Mouse (Mus musculus): ENCODE data around the gene Acvr1b. TPM values are rescaled to one million over a fixed set of nuclear protein-coding genes. Genes with fewer than 3 reads are reported as not detected.

The Acvr1b gene
- polyA plus RNA-seq, 1 experiment from 2014 or later: 30.4 TPM

DNA sequence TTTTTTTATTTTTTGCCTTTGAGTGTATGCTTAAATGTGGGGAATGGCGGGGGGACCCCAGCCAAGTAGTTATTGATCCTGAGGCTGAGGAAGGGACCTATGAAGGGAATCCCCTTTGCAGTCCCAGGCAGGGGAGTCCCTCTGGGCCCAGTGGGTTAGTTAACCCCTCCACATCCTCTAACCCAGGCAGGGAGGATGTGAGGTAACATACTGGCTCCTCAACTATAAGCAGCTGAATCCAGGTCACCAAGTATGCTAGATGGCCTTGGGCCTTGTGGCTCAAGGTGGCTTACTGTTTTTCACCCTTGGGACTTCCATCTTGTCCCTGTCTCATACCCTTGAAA, 73.3 kb downstream of the Acvr1b start:
- DNase-seq (no peak), ATAC-seq (ENCODE audit: low FRiP score, low TSS enrichment) (no peak)
- H3K27me3 ChIP-seq (ENCODE audit: control insufficient read depth, insufficient read depth, low read length): no peaks in the 10 kb centered on the region
- no peak overlapping the region; the same call in 1 of the 2 replicates for H3K27ac ChIP-seq (replicated peaks; ENCODE audit: low read depth, low read length)
- 78% methylated on average over 1 of the region's 1 CpGs for WGBS
- no peaks in the 10 kb centered on the region for H3K9me3 ChIP-seq (ENCODE audit: control insufficient read depth, low read length)
- H3K4me2 ChIP-seq (ENCODE audit: low read length): peak overlapping the region; percentile 73
- no peaks in the 10 kb centered on the region for H3K36me3 ChIP-seq (ENCODE audit: control insufficient read depth, insufficient read depth, low read length)
- H3K4me3 ChIP-seq (replicated peaks; ENCODE audit: low read depth, low read length): no peak overlapping the region
- 0 out of 2 replicates have a peak, but pooled peaks cover 8% of the 10 kb centered on the region for H3K4me1 ChIP-seq (ENCODE audit: control insufficient read depth, insufficient read depth, low read length)
- no peak overlapping the region; the same call in 1 of the 2 replicates for H3K9ac ChIP-seq (replicated peaks; ENCODE audit: low read length)

DNA sequence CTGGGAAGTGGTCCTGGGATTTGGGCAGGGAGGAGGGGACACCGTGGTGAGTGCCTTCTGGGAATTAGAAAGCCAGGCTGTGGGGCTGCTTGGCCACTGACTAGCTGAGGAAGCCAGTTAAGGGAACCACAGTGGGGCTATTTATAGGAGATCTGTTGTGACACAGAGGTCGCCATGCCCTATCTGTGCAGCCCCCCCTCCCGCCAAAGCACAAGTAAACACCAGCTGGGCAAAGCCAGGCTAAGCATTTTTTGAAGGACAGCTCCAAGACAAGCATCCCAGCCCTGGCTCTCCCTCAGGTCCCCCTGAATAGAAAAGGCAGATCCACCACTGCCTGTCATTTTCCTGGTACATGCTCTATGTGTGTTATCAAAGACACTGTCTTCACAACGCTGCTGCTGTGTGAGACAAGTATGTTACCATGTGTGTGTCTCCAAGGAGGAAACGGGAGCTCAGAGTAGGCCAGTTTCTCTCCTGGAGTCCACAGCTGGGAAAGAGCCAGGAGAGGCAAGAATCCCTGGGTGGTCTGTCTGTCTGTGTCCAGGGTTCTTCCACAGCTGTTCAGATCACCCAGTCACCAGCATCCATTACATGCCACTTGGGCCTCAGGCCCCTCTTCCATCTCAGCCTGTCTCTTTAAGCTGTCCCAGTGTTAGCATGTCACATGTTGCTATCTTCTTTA, 74.3 kb downstream of the Acvr1b start:
- Histone ChIP-seq H3K36me3 (ENCODE audit: control insufficient read depth, insufficient read depth, low read length) (no peaks in the 10 kb centered on the region), H3K27me3 (ENCODE audit: control insufficient read depth, insufficient read depth, low read length) (no peaks in the 10 kb centered on the region), H3K4me3 (replicated peaks; ENCODE audit: low read depth, low read length) (no peak overlapping the region), H3K4me2 (ENCODE audit: low read length) (no peak overlapping the region), H3K4me1 (ENCODE audit: control insufficient read depth, insufficient read depth, low read length) (0 out of 2 replicates have a peak, but pooled peaks cover 8% of the 10 kb centered on the region), H3K27ac (replicated peaks; ENCODE audit: low read depth, low read length) (no peak overlapping the region), H3K9ac (replicated peaks; ENCODE audit: low read length) (no peak overlapping the region), H3K9me3 (ENCODE audit: control insufficient read depth, low read length) (no peaks in the 10 kb centered on the region)
- 70% methylated on average over 5 of the region's 5 CpGs for WGBS
- ATAC-seq (ENCODE audit: low FRiP score, low TSS enrichment) (no peak), DNase-seq (no peak)

DNA sequence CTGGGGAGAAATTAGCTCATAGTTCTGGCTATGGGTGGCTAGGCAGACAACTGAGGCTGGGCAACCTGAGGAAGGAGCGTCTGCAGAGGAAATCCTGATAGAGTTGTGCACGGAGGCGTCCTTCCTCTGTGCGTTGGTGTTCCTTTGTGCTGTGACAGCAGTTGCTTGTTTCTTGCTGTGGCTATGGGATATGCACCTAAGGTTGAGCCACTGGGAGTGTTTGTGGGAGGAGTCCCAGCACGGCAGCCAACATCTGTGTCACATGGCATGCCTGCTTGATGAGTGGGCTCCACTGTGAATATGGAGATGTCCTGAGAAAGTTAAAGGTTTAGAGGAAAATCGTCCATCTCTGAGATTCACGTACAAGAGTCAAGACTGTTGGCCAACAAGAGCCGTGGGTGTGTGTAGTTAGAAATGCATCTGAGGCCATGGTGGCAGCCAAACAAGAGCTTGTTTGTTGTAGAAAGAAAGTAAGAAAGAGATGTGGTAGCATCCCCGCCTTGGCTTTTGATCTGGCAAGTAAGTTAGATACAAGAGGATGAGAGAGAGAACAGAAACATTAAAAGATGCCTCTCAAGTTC, 76.4 kb downstream of the Acvr1b start:
- ATAC-seq (ENCODE audit: low FRiP score, low TSS enrichment) (no peak), DNase-seq (no peak)
- H3K9ac ChIP-seq (replicated peaks; ENCODE audit: low read length): no peak overlapping the region
- H3K27me3 ChIP-seq (ENCODE audit: control insufficient read depth, insufficient read depth, low read length): no peaks in the 10 kb centered on the region
- no peaks in the 10 kb centered on the region for H3K36me3 ChIP-seq (ENCODE audit: control insufficient read depth, insufficient read depth, low read length)
- no peak overlapping the region for H3K4me3 ChIP-seq (replicated peaks; ENCODE audit: low read depth, low read length)
- WGBS: 88% methylated on average over 9 of the region's 9 CpGs
- no peak overlapping the region for H3K27ac ChIP-seq (replicated peaks; ENCODE audit: low read depth, low read length)
- 0 out of 2 replicates have a peak, but pooled peaks cover 15% of the 10 kb centered on the region for H3K4me1 ChIP-seq (ENCODE audit: control insufficient read depth, insufficient read depth, low read length)
- H3K4me2 ChIP-seq (ENCODE audit: low read length): no peak overlapping the region
- no peaks in the 10 kb centered on the region for H3K9me3 ChIP-seq (ENCODE audit: control insufficient read depth, low read length)

DNA sequence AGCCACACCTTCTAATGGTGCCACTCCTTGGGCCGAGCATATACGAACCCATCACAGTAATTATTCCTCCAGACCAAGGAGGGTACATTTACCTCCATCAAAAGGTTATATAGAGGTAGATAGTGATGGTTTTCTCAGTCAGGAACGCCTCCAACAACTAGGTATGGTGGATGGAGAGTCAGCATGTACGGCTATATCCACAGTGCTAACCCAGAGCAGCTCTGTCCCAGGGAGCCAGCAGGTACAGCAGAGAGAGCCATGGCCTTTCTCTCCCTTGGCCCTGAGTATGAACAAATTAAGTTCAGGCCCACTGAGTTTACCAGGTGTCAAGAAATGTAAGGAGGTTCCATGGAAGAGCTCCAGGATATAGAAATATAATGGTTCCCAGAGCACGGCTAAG, 78.1 kb downstream of the Acvr1b start:
- H3K27ac ChIP-seq (replicated peaks; ENCODE audit: low read depth, low read length): no peak overlapping the region
- no peaks in the 10 kb centered on the region for H3K36me3 ChIP-seq (ENCODE audit: control insufficient read depth, insufficient read depth, low read length)
- ATAC-seq (ENCODE audit: low FRiP score, low TSS enrichment) (no peak), DNase-seq (no peak)
- H3K4me1 ChIP-seq (ENCODE audit: control insufficient read depth, insufficient read depth, low read length): 0 out of 2 replicates have a peak, but pooled peaks cover 7% of the 10 kb centered on the region
- H3K4me3 ChIP-seq (replicated peaks; ENCODE audit: low read depth, low read length): no peak overlapping the region
- H3K4me2 ChIP-seq (ENCODE audit: low read length): no peak overlapping the region
- no peaks in the 10 kb centered on the region for H3K27me3 ChIP-seq (ENCODE audit: control insufficient read depth, insufficient read depth, low read length)
- H3K9me3 ChIP-seq (ENCODE audit: control insufficient read depth, low read length): no peaks in the 10 kb centered on the region
- H3K9ac ChIP-seq (replicated peaks; ENCODE audit: low read length): no peak overlapping the region
- WGBS: 91% methylated on average over 5 of the region's 5 CpGs

DNA sequence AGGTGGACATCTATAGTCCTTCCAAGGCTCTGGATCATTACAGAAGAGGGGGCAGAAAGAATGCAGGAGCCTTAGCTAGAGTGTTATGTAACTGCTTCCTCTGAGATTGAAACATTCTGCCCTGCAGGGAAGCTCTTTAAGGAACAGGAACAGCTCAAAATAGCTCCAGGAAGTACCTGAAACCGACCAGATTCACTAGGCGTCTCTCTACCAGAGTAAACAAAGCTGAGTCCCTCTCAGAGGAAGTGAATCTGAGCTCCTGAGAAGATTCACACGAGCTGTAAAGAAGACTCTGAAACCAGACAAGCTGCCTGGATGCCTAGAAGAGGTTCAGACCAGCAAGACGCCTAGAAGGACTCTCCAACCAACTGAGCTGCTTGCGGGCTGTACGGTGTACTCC, 78.7 kb downstream of the Acvr1b start:
- no peak overlapping the region for H3K27ac ChIP-seq (replicated peaks; ENCODE audit: low read depth, low read length)
- H3K27me3 ChIP-seq (ENCODE audit: control insufficient read depth, insufficient read depth, low read length): no peaks in the 10 kb centered on the region
- no peak overlapping the region for H3K9ac ChIP-seq (replicated peaks; ENCODE audit: low read length)
- ATAC-seq (ENCODE audit: low FRiP score, low TSS enrichment) (no peak), DNase-seq (no peak)
- 0 out of 2 replicates have a peak, but pooled peaks cover 7% of the 10 kb centered on the region for H3K4me1 ChIP-seq (ENCODE audit: control insufficient read depth, insufficient read depth, low read length)
- no peak overlapping the region for H3K4me2 ChIP-seq (ENCODE audit: low read length)
- H3K9me3 ChIP-seq (ENCODE audit: control insufficient read depth, low read length): no peaks in the 10 kb centered on the region
- no peak overlapping the region for H3K4me3 ChIP-seq (replicated peaks; ENCODE audit: low read depth, low read length)
- H3K36me3 ChIP-seq (ENCODE audit: control insufficient read depth, insufficient read depth, low read length): no peaks in the 10 kb centered on the region
- 87% methylated on average over 6 of the region's 6 CpGs for WGBS

DNA sequence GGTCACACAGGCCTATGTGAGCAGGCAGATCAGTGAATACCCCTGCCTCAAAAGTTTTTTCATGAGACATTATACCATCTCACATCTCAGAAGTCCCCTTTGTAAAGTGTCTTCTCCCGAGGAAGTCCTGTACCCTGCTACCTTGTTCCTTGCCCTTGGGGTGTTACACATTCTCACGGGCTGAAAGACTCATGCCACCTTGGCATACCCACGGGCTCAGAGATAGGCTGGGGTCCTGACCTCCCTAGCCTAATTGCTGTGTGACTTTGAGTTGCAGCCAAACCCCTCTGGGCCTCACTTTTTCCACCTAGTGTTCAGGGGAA, 79.7 kb downstream of the Acvr1b start:
- no peaks in the 10 kb centered on the region for H3K27me3 ChIP-seq (ENCODE audit: control insufficient read depth, insufficient read depth, low read length)
- H3K36me3 ChIP-seq (ENCODE audit: control insufficient read depth, insufficient read depth, low read length): no peaks in the 10 kb centered on the region
- 0 out of 2 replicates have a peak overlapping the region, but pooled peaks have one; percentile 2 for H3K27ac ChIP-seq (replicated peaks; ENCODE audit: low read depth, low read length)
- ATAC-seq (ENCODE audit: low FRiP score, low TSS enrichment): no peak
- DNase-seq: no peak
- WGBS: 38% methylated on average over 3 of the region's 3 CpGs
- H3K9ac ChIP-seq (replicated peaks; ENCODE audit: low read length): peak overlapping the region; percentile 77
- H3K9me3 ChIP-seq (ENCODE audit: control insufficient read depth, low read length): no peaks in the 10 kb centered on the region
- peak overlapping the region; percentile 82 for H3K4me2 ChIP-seq (ENCODE audit: low read length)
- peak overlapping the region; percentile 59 for H3K4me3 ChIP-seq (replicated peaks; ENCODE audit: low read depth, low read length)
- 0 out of 2 replicates have a peak, but pooled peaks cover 7% of the 10 kb centered on the region for H3K4me1 ChIP-seq (ENCODE audit: control insufficient read depth, insufficient read depth, low read length)

DNA sequence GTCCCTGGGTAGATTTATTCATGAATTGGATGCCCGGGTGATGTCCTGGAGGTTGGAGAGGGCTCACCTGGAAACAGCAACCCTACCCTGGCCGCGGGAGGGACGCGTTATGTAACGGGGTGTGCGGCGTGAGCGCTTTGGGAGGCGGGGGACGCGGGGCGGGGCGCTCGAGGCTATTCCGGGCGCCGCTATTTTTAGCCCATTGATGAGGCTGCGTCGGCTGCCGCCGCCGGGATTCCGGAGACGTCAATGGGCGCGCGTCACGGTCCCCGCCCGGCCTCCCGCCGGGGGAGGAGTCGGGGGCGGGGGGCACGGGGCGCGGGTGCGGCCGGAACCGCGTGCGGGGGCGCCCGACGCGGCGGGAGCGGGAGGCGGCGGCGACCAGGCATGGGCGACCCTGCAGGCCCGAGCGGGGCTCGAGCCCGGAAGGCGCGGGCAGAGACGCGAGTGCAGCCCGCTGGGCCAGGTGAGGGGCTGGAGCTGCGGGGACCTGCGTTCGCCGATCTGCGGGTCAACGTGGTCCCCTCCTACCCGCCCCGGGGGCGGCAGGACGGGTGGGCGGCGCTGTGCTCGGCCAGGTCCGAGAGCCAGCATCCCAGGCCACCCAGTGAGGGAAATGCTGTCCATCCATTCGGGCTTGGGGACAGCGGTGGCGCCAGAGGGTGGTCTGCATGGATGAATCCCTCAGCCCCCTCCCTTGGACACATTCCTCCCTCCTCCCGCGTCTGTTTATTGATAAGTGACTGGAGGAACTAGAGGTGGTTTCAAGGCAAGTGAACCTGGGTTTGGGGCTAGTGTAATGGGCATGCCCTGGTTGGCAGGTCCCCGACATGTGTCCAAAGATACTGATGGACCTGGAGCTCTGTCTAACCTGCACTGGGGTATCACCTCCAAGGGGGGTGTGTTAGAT, 80.3 kb downstream of the Acvr1b start, which contains the start of gene Nr4a1:
Gene Nr4a1, plus strand, starts transcription at position 384 of the 910 bp plus-strand sequence.
- Histone ChIP-seq H3K36me3 (ENCODE audit: control insufficient read depth, insufficient read depth, low read length) (no peaks in the 10 kb centered on the region), H3K9ac (replicated peaks; ENCODE audit: low read length) (peak within 1 kb of the TSS; percentile 77), H3K4me1 (ENCODE audit: control insufficient read depth, insufficient read depth, low read length) (0 out of 2 replicates have a peak, but pooled peaks cover 7% of the 10 kb centered on the region), H3K27me3 (ENCODE audit: control insufficient read depth, insufficient read depth, low read length) (no peaks in the 10 kb centered on the region), H3K4me2 (ENCODE audit: low read length) (peak within 1 kb of the TSS; percentile 82), H3K9me3 (ENCODE audit: control insufficient read depth, low read length) (no peaks in the 10 kb centered on the region), H3K27ac (replicated peaks; ENCODE audit: low read depth, low read length) (peak within 1 kb of the TSS; percentile 41; the same call in 1 of the 2 replicates), H3K4me3 (replicated peaks; ENCODE audit: low read depth, low read length) (peak within 1 kb of the TSS; percentile 59)
- DNase-seq (peak; percentile 81), ATAC-seq (ENCODE audit: low FRiP score, low TSS enrichment) (peak; percentile 67)
- under 1% methylated on average over 73 of the region's 82 CpGs for WGBS

DNA sequence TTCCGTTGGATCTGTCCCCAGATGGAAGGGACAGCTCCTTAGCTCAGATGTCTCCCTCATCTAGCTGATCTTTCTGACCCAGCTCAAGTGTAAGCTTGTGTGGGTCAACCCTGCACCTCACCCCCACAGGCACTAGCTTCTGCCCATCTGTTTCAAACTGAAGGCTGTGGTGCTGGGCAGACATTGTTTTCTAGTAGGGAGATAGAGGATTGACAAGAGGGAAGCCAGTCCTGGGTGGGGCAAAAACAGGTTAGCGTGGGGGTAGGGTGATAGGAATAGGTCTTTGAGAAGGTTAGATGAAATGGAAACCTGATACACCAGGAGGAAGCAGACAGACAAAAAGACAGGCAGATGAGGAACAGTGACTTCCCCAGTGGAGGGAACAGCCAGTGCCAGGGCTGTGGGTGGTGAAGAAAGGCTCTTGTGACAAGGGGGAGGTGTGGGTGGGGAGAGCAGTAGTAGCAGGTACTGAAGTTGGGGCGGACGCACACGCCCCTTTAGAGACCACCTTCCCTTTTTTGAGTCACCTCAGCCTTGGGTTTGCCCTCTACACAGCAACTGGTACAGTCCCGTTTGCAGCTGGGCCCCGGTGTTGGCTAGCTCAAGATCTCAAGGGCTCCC, 82.1 kb downstream of the Acvr1b start:
- 84% methylated on average over 7 of the region's 7 CpGs for WGBS
- Histone ChIP-seq H3K9ac (replicated peaks; ENCODE audit: low read length) (no peak overlapping the region), H3K36me3 (ENCODE audit: control insufficient read depth, insufficient read depth, low read length) (no peaks in the 10 kb centered on the region), H3K27ac (replicated peaks; ENCODE audit: low read depth, low read length) (no peak overlapping the region), H3K4me1 (ENCODE audit: control insufficient read depth, insufficient read depth, low read length) (0 out of 2 replicates have a peak, but pooled peaks cover 7% of the 10 kb centered on the region), H3K4me2 (ENCODE audit: low read length) (no peak overlapping the region), H3K27me3 (ENCODE audit: control insufficient read depth, insufficient read depth, low read length) (no peaks in the 10 kb centered on the region), H3K9me3 (ENCODE audit: control insufficient read depth, low read length) (no peaks in the 10 kb centered on the region), H3K4me3 (replicated peaks; ENCODE audit: low read depth, low read length) (no peak overlapping the region)
- DNase-seq (no peak), ATAC-seq (ENCODE audit: low FRiP score, low TSS enrichment) (no peak)

Measured in midbrain, embryonic 14.5 days (tissue).